Mouse (Mus musculus): ENCODE measurements at regions not wholly inside any gene's neighbourhood (a gene's known extent, or its start where the extent isn't known, plus 50 kb on each side); places are given as distances from the start of the nearest gene placed in this dataset.

- in situ Hi-C loops (cut with MboI; ENCODE audit: unreplicated experiment in 2 of 2) = loop anchor here (25.0 kb wide), 2 partner anchors 411 to 436 kb away; partner anchors contain the start of genes Rae1 (in 1 of the 2) and Rbm38 (in 1 of the 2)
These were observed 73.7 kb upstream of the 1700021F07Rik start for GRCm38 (mm10) chr2:173448546-173449187.

- in situ Hi-C loops (cut with MboI; ENCODE audit: unreplicated experiment in 2 of 2) = loop anchor here (25.0 kb wide), 2 partner anchors 412 to 437 kb away; partner anchors contain the start of genes Rae1 (in 1 of the 2) and Rbm38 (in 1 of the 2)
These were observed 73.2 kb upstream of the 1700021F07Rik start for GRCm38 (mm10) chr2:173449198-173449597.

GRCm38 (mm10) chr2:173451993-173452481 lies 70.3 kb upstream of the 1700021F07Rik start:
- in situ Hi-C loops (cut with MboI; ENCODE audit: unreplicated experiment in 2 of 2) = loop anchor here (5.0 to 25.0 kb wide), 6 partner anchors 35 to 1015 kb away; partner anchors contain the start of genes Gm20721 (in 1 of the 2) and Rtf2 (in 1 of the 2)

GRCm38 (mm10) chr2:173452800-173453199 lies 69.6 kb upstream of the 1700021F07Rik start:
- in situ Hi-C loops (cut with MboI; ENCODE audit: unreplicated experiment in 2 of 2) = loop anchor here (5.0 to 25.0 kb wide), 6 partner anchors 35 to 1015 kb away; partner anchors contain the start of genes Gm20721 (in 1 of the 2) and Rtf2 (in 1 of the 2)

GRCm38 (mm10) chr2:173453569-173454405 lies 68.6 kb upstream of the 1700021F07Rik start:
- in situ Hi-C loops (cut with MboI; ENCODE audit: unreplicated experiment in 2 of 2) = loop anchor here (5.0 to 25.0 kb wide), 6 partner anchors 36 to 1016 kb away; partner anchors contain the start of genes Gm20721 (in 1 of the 2) and Rtf2 (in 1 of the 2)

- in situ Hi-C loops (cut with MboI; ENCODE audit: unreplicated experiment in 2 of 2) = loop anchor here (5.0 to 25.0 kb wide), 6 partner anchors 37 to 1017 kb away; partner anchors contain the start of genes Gm20721 (in 1 of the 2) and Rtf2 (in 1 of the 2)
These were observed 67.6 kb upstream of the 1700021F07Rik start for GRCm38 (mm10) chr2:173454741-173455140.

GRCm38 (mm10) chr2:173455216-173455615 lies 67.2 kb upstream of the 1700021F07Rik start:
- in situ Hi-C loops (cut with MboI; ENCODE audit: unreplicated experiment in 2 of 2) = loop anchor here in 1 of 2 experiments (25.0 kb wide), 2 partner anchors 882 to 1018 kb away; partner anchors contain the start of genes Gm20721 and Rtf2

GRCm38 (mm10) chr2:173456083-173456482 lies 66.3 kb upstream of the 1700021F07Rik start:
- in situ Hi-C loops (cut with MboI; ENCODE audit: unreplicated experiment in 2 of 2) = loop anchor here in 1 of 2 experiments (25.0 kb wide), 2 partner anchors 881 to 1019 kb away; partner anchors contain the start of genes Gm20721 and Rtf2

GRCm38 (mm10) chr2:173456924-173457623 lies 65.3 kb upstream of the 1700021F07Rik start:
- in situ Hi-C loops (cut with MboI; ENCODE audit: unreplicated experiment in 2 of 2) = loop anchor here in 1 of 2 experiments (25.0 kb wide), 2 partner anchors 880 to 1020 kb away; partner anchors contain the start of genes Gm20721 and Rtf2

GRCm38 (mm10) chr2:173457624-173458320 lies 64.6 kb upstream of the 1700021F07Rik start:
- in situ Hi-C loops (cut with MboI; ENCODE audit: unreplicated experiment in 2 of 2) = loop anchor here in 1 of 2 experiments (25.0 kb wide), 2 partner anchors 880 to 1020 kb away; partner anchors contain the start of genes Gm20721 and Rtf2

- in situ Hi-C loops (cut with MboI; ENCODE audit: unreplicated experiment in 2 of 2) = loop anchor here in 1 of 2 experiments (25.0 kb wide), 2 partner anchors 878 to 1022 kb away; partner anchors contain the start of genes Gm20721 and Rtf2
These were observed 63.5 kb upstream of the 1700021F07Rik start for GRCm38 (mm10) chr2:173458861-173459260.

- in situ Hi-C loops (cut with MboI; ENCODE audit: unreplicated experiment in 2 of 2) = loop anchor here (5.0 to 25.0 kb wide), 4 partner anchors 74 to 1151 kb away; partner anchors contain the start of genes Gm20721 (in 1 of the 2) and Rtf2 (in 1 of the 2)
These were observed 59.1 kb upstream of the 1700021F07Rik start for GRCm38 (mm10) chr2:173463313-173463712.

GRCm38 (mm10) chr2:173464562-173464961 lies 57.8 kb upstream of the 1700021F07Rik start:
- in situ Hi-C loops (cut with MboI; ENCODE audit: unreplicated experiment in 2 of 2) = loop anchor here (5.0 to 25.0 kb wide), 4 partner anchors 73 to 1150 kb away; partner anchors contain the start of genes Gm20721 (in 1 of the 2) and Rtf2 (in 1 of the 2)

GRCm38 (mm10) chr2:173465006-173465620 lies 57.3 kb upstream of the 1700021F07Rik start:
- in situ Hi-C loops (cut with MboI; ENCODE audit: unreplicated experiment in 2 of 2) = loop anchor here (10.0 to 25.0 kb wide), 3 partner anchors 872 to 1150 kb away; partner anchors contain the start of genes Gm20721 (in 1 of the 2) and Rtf2 (in 1 of the 2)

GRCm38 (mm10) chr2:173468136-173468535 lies 54.2 kb upstream of the 1700021F07Rik start:
- in situ Hi-C loops (cut with MboI; ENCODE audit: unreplicated experiment in 2 of 2) = loop anchor here (10.0 to 25.0 kb wide), 3 partner anchors 869 to 1147 kb away; partner anchors contain the start of genes Gm20721 (in 1 of the 2) and Rtf2 (in 1 of the 2)

- in situ Hi-C loops (cut with MboI; ENCODE audit: unreplicated experiment in 2 of 2) = loop anchor here (10.0 to 25.0 kb wide), 3 partner anchors 868 to 1145 kb away; partner anchors contain the start of genes Gm20721 (in 1 of the 2) and Rtf2 (in 1 of the 2)
These were observed 52.6 kb upstream of the 1700021F07Rik start for GRCm38 (mm10) chr2:173469756-173470155.
